Mouse (Mus musculus): ENCODE results near the gene Hivep3.

Gene Hivep3

DNA sequence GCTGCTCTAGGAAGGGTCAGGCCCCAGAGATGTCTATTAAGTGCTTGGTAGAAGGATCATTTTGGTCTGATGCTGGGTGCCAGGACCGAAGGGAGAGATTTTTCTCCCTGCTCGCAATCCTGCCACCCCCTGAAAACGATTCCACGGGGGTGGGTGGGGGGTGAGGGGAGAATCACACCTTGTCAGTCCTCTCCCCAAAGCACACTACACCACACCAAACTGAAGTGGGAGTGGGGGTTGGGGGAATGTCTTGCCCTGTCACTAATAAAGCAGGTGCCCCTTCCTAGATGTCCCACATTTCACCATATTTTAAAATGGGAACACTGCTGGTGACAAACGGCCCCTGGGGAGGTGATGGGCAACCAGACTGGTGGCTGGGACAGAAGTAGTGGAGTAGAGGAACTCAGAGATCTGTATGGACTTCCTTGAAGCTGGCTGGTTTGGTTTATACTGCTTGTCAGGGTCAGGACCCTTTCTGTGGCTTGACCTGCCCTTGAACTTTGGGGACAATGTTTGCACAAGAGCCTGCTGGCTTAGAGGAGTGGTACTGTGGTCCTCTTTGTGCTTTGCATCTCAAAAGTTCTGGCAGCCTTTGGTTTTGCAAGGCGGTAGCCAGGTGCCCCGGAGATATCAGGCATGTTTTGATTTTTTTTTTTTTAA lies 81.7 kb downstream of the Hivep3 start:
- DNase-seq (ENCODE audit: low read depth, low spot score) = no peak

- DNase-seq (ENCODE audit: low read depth, low spot score) = no peak
These were observed 82.2 kb downstream of the Hivep3 start for GRCm38 (mm10) chr4:119815793-119816161.

DNA sequence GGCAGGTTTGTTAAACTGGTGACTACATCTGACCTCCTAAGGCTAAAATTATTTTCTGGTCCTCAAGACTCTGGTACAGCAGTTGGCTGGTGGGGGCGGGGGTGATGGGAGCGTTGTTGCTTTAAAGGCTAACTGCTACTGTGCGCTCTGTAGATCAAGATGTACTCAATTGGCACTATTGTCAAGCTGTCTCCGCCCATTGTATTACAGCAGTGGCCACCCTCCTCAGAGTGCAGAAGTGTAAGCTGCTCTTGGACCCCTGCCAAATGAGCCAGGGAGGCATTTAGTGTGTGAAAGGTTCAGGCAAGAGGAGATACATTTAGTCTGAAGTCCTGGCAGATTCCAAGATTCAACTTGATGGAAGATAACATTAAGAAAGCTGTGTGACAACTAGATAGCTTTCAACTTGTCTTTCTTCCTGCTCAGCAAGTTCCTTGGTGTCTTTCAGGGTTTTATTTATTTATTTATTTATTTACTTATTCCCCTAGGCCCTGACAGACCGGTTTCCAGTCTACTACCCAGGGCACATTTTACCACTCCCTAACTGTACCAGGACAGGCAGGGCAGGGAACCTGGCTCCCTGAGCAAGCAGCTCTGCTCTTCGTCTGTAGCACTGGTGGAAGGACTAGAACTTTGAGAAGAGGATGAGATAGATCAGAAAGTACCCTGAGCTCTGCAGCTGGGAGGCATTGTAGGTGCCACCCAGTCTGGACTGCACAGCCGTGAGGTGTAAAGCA lies 83.2 kb downstream of the Hivep3 start:
- DNase-seq (ENCODE audit: low read depth, low spot score) = no peak

- no peak for DNase-seq (ENCODE audit: low read depth, low spot score)
These were observed 92.4 kb downstream of the Hivep3 start for GRCm38 (mm10) chr4:119825956-119826355.

- no peak for DNase-seq (ENCODE audit: low read depth, low spot score)
These were observed 94.8 kb downstream of the Hivep3 start for GRCm38 (mm10) chr4:119828386-119828785.

DNA sequence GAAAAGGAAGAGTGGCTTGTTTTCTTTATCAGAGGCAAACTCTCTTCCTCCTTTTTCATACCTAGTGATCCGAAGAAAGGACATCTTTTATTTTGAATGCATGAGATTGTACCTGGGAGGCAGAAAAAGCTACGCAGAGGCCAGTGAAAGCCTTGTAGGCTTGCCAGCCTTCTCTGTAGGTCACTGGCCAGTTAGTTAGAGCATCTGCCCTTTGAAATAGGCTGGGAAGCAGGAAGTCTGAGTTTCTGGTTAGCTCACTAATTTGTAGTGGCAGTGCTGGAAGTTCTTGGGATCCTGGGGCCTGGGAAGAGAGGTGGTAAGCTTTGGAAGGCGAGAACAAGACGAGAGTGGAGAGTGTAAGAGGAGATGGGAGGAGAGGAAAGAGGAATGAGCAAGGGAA lies 95.4 kb downstream of the Hivep3 start:
- no peak for DNase-seq (ENCODE audit: low read depth, low spot score)

DNA sequence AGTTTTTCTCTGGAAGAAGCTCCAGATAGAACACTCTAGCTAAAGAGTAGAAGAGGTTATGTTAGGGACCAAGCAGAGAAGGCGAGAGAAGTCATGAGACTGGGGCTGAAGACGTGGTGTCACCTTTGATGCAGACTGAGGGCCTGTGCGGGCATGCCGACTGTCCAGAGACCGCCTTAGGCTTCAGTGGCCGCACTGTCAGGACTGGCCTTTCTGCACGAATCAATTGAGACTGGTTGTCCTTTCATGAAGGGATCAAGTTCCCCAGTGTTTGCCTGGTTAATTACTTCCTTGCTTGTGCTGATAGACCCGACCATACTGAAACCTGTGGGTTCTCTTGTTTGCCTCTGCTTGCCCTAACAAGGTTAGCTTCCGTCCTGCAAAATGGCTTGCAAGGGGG lies 99.7 kb downstream of the Hivep3 start:
- DNase-seq (ENCODE audit: low read depth, low spot score) = no peak

DNA sequence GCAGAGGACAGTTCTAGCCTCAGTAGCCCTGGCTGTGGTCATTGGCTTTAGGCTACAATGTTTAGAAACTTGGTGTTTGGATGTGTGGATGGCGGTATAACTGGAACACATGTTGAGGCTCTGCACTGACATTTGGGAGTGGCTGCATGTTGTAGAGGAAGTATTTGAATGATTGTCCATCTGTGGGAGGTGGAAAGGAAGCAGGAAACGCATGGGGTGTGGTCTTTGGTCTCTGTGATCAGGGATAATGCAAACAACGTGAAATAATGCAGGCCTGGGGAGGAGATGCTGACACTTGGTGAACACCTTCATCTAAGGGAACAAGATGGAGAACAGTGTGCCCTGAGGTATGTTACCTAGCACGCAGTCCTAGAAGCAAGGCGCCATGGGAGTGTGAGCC lies 100.3 kb downstream of the Hivep3 start:
- DNase-seq (ENCODE audit: low read depth, low spot score) = no peak

GRCm38 (mm10) chr4:119836181-119836580 lies 102.6 kb downstream of the Hivep3 start:
- DNase-seq (ENCODE audit: low read depth, low spot score) = no peak

- DNase-seq (ENCODE audit: low read depth, low spot score) = no peak
These were observed 104.0 kb downstream of the Hivep3 start for GRCm38 (mm10) chr4:119837505-119838065.

- no peak for DNase-seq (ENCODE audit: low read depth, low spot score)
These were observed 104.7 kb downstream of the Hivep3 start for GRCm38 (mm10) chr4:119838308-119838707.

GRCm38 (mm10) chr4:119843294-119843693 lies 109.7 kb downstream of the Hivep3 start:
- DNase-seq (ENCODE audit: low read depth, low spot score) = no peak

DNA sequence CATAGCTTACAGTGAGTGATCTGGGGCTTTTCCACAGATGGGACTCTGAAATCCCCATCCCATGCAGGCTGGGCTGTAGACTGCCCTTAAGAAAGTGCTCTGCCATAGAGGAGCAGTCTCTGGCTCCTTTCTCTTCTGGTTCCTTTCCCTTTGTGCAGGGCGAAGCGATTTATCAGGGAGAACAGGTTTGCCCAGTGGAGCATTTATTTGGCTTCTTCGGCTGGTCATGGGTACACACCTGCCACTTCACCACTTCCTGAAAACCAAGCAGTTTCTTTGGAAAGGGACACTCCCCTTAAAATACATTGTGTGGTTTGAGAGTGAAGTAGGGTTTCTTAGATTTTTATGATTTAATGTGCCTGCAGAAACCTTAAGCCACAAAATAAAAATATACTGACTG lies 110.7 kb downstream of the Hivep3 start:
- no peak for DNase-seq (ENCODE audit: low read depth, low spot score)

DNA sequence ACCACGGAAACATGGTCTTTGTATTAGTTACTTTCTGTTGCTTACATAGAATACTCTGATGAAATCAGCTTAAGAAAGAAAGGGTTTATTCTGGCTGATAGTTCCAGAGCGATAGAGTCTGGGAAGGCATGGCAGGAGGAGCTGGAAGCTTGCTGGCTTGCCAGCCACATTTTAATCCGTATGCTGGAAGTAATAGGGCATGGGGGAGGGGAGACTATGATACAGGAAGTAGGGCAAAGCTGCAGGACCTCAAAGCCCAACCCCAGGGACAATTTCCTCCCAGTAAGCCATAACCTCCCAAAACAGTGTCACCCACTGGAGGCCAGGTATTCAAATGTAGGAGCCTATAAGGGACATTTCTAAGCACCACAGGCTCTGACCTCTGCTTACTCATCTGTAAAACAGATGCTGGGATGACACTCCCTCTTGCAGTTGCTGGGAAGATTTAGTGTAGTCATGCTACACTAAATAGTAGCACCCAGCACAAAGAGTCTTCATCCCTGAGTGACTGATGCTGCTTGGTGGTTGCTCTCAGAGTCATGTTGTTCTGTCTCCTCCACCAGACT lies 112.1 kb downstream of the Hivep3 start:
- no peak for DNase-seq (ENCODE audit: low read depth, low spot score)

DNA sequence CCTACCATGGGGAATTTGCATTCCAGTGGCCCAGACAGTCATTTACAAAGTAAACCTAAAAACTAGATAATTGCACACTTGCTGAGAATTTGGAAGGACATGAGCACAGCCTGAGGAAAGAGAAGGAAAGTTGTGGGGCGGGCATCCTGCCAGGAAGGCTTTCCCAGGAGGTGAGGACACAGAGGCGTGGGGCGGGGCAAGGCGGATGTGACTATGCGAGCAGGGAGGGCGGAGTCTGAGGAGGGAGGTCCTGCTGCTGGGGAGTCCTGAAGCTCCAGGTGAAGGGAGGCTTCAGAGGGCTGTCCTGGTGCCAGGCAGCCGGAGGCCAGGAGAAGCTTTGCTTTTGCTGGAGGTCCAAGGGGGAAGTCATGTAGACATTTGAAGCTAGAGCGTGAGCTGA lies 118.9 kb downstream of the Hivep3 start:
- DNase-seq (ENCODE audit: low read depth, low spot score) = no peak

DNA sequence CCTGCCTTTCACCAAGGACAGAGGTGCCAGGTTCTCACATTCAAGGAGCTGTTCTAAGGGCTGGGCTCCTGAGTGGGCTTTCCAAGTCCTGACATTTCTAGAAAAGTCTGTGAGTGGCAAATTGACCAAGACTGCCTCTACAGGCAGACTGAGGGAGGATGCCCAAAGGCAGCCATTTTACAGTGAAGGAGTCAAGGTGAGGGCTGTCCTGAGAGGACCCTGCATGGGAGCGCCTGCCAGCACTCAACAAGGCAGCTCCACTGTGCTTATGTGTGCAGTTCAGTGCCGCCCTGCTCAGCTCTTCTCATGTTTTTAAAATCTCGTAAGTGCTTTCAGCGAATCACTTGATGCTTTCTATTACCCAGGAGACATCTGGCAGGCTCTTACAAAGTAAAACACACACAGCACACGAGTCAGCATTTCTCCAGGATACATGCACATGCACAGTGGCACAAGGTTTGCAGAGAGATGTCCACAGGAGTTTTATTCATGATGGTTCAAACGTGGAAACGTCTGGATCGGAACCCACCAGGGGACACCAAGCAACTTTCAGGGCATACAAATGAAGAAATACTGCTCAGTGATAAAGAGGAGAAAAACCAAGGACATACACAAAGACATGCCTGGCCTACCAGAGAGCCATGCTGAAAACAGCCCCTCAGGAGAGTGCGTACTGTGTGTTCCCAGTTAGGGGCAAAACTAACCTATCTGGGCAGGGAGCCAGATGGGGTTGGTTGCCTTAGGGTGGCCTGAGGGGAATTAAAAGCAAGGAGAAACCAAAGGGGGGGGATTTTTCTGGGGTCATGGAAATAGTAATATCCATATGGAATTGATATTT lies 120.9 kb downstream of the Hivep3 start:
- DNase-seq (ENCODE audit: low read depth, low spot score) = no peak

DNA sequence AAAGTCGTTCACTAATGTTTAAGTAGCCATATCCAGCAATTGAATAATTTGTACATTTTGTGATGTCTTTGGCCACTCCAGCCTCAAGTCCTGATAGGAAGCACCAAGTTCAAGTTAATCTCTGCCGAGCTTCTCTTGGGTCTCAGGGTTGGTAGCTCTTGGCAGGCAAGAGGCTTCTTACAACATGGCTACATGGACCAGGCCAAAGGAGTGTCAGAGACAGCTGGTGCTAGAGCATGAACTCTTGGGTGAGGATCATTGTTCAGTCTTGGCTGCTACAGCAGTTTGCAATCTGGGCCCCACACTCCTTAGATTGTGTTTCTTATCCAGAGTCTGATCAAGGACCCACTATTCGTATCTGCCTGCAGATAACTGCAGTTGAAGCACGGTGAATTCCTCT lies 125.9 kb downstream of the Hivep3 start:
- no peak for DNase-seq (ENCODE audit: low read depth, low spot score)

GRCm38 (mm10) chr4:119861001-119861400 lies 127.4 kb downstream of the Hivep3 start:
- DNase-seq (ENCODE audit: low read depth, low spot score) = no peak

DNA sequence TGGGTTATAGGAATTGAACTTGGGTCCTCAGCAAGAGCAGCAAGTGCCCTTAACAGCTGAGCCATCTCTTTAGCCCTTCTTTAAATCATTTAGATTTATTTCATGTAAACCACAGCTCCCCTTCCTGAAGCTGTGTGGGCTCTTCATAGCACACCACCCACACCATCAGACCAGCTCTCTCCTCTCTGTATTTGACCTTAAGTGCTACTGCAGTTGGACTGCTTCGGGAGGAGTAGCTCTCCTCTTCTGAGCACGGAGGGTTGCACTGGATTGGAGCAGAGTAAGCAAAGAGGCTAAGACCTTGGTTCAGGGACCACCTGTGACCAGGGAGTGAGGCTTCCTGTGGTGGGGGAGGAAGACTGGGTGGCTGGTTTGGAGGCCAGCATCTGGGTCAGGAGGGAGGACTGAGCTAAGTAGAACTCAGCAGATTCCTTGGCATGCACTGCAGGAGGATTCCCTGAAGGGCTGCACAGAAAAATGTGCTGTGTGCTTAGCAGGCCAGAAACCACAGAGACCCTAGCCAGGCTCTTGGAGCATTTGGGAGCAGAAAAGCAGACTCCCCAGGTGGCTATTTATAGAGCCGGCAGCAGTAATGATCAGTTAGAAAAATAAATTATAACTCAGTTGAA lies 132.4 kb downstream of the Hivep3 start:
- DNase-seq (ENCODE audit: low read depth, low spot score) = no peak

DNA sequence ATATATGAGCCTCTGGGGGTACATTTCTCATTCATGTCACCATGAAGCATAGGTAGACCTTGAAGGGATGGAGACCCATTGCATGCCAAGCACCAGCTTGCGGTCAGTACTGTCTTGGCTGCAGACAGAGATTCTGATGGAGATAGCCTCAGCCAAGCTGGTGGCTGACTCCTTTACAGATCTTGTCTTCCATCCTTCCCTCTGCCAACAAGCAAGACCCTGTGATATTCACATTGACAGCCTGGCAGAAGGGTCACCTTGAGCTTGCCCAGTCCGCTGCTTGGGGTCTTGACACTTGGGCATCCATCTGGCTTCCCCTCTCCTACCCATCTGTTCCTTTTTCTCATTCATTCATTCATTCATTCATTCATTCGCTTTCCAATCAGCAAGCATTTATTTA lies 133.5 kb downstream of the Hivep3 start:
- DNase-seq (ENCODE audit: low read depth, low spot score) = no peak

DNA sequence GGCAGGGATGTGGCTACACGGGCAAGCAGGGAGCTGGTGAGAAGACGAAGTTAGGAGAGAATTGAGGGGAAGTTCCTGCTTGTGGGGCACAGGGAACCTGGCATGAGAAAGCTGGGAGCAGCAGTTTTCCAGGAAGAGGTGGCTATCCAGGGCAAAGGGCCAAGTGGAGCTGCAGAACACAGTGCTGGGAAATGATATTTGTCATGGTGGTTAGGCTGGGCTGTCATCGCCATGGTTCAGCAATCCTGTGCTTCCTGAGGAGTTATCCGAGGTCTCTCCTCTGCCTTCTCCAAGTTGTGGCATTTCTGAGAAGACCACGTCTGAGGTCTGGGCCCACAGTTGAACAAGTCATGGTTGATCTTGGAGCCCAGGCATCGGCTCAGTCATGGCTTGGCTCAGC lies 136.8 kb downstream of the Hivep3 start:
- no peak for DNase-seq (ENCODE audit: low read depth, low spot score)

All from retina, adult 2 months (tissue).